Mouse (Mus musculus) midbrain, postnatal 0 days (tissue): ENCODE measurements around the gene Igtp. TPM values are rescaled to one million over a fixed set of nuclear protein-coding genes. Genes with fewer than 3 reads are reported as not detected.

Experiments used
- ATAC-seq: fragments of 200-750 bp; cut with Nextera tagmentation; 2 replicates; pipeline ENCODE4 v1.8.0; 2017; ENCODE audit warnings: moderate number of reproducible peaks, mild to moderate bottlenecking, moderate TSS enrichment, moderate library complexity; ENCODE audit not compliant: low FRiP score
- DNase-seq: peaks from one replicate; pipeline ENCODE4 v3.0.0-alpha.2; 2015; ENCODE audit warnings: low spot score
- H3K27ac ChIP-seq: fragments of 300-500 bp; sonication (generic); 2 replicates; pipeline ENCODE4 v1.5.1; 2014; ENCODE audit warnings: low read depth, mild to moderate bottlenecking, low read length, mixed read lengths
- H3K27me3 ChIP-seq: fragments of 300-500 bp; sonication (generic); 2 replicates; pipeline ENCODE4 v1.6.1; 2014; ENCODE audit warnings: low read length, control low read depth, mixed read lengths; ENCODE audit not compliant: insufficient read depth
- H3K36me3 ChIP-seq: fragments of 300-500 bp; sonication (generic); 2 replicates; pipeline ENCODE4 v1.6.1; 2014; ENCODE audit warnings: low read length, control low read depth, mixed read lengths; ENCODE audit not compliant: insufficient read depth
- H3K4me1 ChIP-seq: fragments of 300-500 bp; sonication (generic); 2 replicates; pipeline ENCODE4 v1.6.1; 2014; ENCODE audit warnings: mild to moderate bottlenecking, control low read depth, antibody characterized with exemption, low read length, mixed read lengths; ENCODE audit not compliant: insufficient read depth
- H3K4me2 ChIP-seq: fragments of 300-500 bp; sonication (generic); 2 replicates; pipeline ENCODE4 v1.6.1; 2014; ENCODE audit warnings: low read depth, mild to moderate bottlenecking, low read length, mixed read lengths; ENCODE audit not compliant: poor library complexity, severe bottlenecking
- H3K4me3 ChIP-seq: fragments of 300-500 bp; sonication (generic); 2 replicates; pipeline ENCODE4 v1.5.1; 2014; ENCODE audit warnings: low read depth, mild to moderate bottlenecking, low read length, moderate library complexity
- H3K9ac ChIP-seq: fragments of 300-500 bp; sonication (generic); replicated peaks from 2 replicates; pipeline ENCODE4 v1.6.1; 2014; ENCODE audit warnings: mild to moderate bottlenecking, low read length, moderate library complexity, mixed read lengths; ENCODE audit not compliant: poor library complexity, severe bottlenecking
- H3K9me3 ChIP-seq: fragments of 300-500 bp; sonication (generic); 2 replicates; pipeline ENCODE4 v1.6.1; 2016; ENCODE audit warnings: low read length, control low read depth
- CTCF ChIP-seq: IDR thresholded peaks from 2 replicates; pipeline ENCODE4 v1.5.1; 2016; ENCODE audit warnings: antibody characterized with exemption, mild to moderate bottlenecking
- WGBS: fragments of 180-500 bp; shearing (Covaris S2); extraction: QIAGEN DNeasy Blood & Tissue Kit; methylation state at CpG from one replicate; pipeline ENCODE4 v1.1.7; 2014; 5-methylcytosine and 5-hydroxymethylcytosine counted together
- polyA plus RNA-seq: library from polyadenylated mRNA; unstranded; fragments of >200 nt; fragmentation: Nextera tagmentation; extraction: Ambion mirVana; gene quantifications from 2 replicates; pipeline ENCODE4 v1.2.1, GENCODE M21; 2015
- total RNA-seq: library from RNA; depleted of rRNA; stranded (reverse); fragments of >200 nt; gene quantifications from 2 replicates; pipeline ENCODE4 v1.2.3, GENCODE M21; 2014; rRNA removed

Igtp gene
- total and polyA plus RNA-seq, 2 experiments from 2014 or later: 1.9 to 2.4 TPM

DNA sequence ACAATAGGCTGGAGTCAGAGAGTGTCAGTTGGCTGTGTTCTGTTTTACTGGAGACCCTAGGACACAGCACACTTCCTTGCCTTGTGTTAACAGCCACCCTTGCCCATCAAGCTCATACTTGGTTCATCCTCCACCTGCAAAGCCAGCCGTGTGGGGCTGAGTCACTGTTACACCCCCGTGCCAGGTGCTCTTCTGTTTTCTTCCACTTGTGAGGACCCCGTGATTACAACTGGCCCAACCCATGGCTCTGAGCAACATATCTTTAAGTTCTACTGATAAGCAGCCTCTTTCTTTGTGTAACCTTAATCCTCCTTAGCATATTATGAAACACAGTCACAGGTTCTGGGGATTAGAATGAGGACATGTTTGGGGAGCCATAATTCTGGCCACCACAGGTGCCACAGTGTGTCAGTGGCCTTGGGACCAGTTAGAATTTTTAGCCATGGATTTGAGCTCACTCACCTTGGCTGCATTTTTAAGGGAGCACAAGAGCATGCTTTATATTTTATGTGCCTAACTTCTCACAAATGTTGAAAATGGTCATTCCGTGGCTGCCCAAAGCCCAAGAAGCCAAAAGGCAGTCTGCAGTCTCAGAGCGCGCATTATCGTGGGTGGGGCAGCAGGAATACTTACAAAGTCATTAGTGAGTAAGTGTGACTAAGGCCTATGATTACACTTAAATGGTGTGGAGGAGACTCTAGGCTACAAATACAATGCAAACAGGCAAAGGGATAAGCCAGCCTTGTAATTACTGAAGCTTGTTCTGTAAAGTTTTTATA lies 50.0 kb downstream of the Igtp start:
- no peak for TF ChIP-seq CTCF
- Histone ChIP-seq H3K9ac (no peak overlapping the region), H3K4me2 (no peak overlapping the region), H3K4me3 (no peak overlapping the region), H3K27me3 (no peaks in the 10 kb centered on the region), H3K27ac (no peak overlapping the region), H3K4me1 (no peaks in the 10 kb centered on the region), H3K9me3 (no peaks in the 10 kb centered on the region), H3K36me3 (no peaks in the 10 kb centered on the region)
- DNase-seq (no peak), ATAC-seq (no peak)
- 89% methylated on average over 7 of the region's 7 CpGs for WGBS

DNA sequence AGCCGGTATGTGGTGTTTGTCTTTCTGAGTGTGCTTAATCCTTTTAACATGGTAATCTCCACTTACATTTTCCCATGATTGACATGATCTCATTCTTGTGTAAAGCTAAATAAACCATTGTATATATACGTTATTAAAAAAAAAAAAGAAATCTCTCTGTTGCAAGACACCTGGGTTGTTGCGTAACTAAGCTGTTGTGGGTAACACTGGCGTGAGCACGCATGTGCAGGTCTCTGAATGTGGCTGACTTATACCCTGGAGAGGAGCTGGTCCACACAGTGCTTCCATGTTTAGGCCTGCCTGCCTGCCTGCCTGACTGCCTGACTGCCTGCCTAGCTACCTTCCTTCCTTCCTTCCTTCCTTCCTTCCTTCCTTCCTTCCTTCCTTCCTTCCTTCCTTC lies 51.2 kb downstream of the Igtp start:
- Histone ChIP-seq H3K9ac (no peak overlapping the region), H3K4me1 (no peaks in the 10 kb centered on the region), H3K27ac (no peak overlapping the region), H3K36me3 (no peaks in the 10 kb centered on the region), H3K27me3 (no peaks in the 10 kb centered on the region), H3K4me2 (no peak overlapping the region), H3K9me3 (no peaks in the 10 kb centered on the region), H3K4me3 (no peak overlapping the region)
- WGBS: 53% methylated on average over 5 of the region's 5 CpGs
- ATAC-seq: no peak
- DNase-seq: no peak
- no peak for TF ChIP-seq CTCF

DNA sequence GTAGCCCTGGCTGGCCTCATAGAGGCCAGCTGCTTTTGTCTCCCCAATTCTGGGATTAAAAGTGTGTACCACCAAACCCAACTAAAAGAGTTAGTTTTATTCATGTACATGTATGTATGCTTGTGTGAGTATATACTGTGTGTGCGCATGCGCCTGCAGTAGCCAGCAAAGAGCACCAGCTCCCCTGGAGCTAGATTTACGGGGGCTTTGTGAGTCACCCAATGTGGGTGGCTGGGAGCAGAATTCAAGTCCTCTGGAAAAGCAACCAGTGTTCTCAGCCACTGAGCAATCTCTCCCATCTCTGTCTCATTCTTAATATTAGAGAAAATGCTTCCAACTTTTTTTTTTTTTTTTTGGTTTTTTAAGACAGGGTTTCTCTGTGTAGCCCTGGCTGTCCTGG lies 55.1 kb downstream of the Igtp start:
- no peaks in the 10 kb centered on the region for H3K9me3 ChIP-seq
- no peak overlapping the region for H3K4me3 ChIP-seq
- ATAC-seq (no peak), DNase-seq (no peak)
- no peak overlapping the region for H3K9ac ChIP-seq
- 94% methylated on average over 3 of the region's 3 CpGs for WGBS
- H3K4me2 ChIP-seq: no peak overlapping the region
- no peak overlapping the region for H3K27ac ChIP-seq
- H3K4me1 ChIP-seq: no peaks in the 10 kb centered on the region
- no peaks in the 10 kb centered on the region for H3K36me3 ChIP-seq
- no peak for TF ChIP-seq CTCF
- H3K27me3 ChIP-seq: no peaks in the 10 kb centered on the region

Other genes with a start within 250 kb of the Igtp start
- gene Larp1, start 190.5 kb upstream of the Igtp start, total RNA-seq: 51.8 and 53.1 TPM in 2 replicates
- 14.7 and 15.7 TPM in 2 replicates for gene Larp1, start 190.5 kb upstream of the Igtp start, polyA plus RNA-seq
- not detected in 2 replicates for gene Gm12248, start 106.4 kb upstream of the Igtp start, total RNA-seq
- gene Gm12248, start 106.4 kb upstream of the Igtp start, polyA plus RNA-seq: not detected in 2 replicates
- gene Cnot8, start 95.4 kb upstream of the Igtp start, total RNA-seq: 80.0 and 95.9 TPM in 2 replicates
- gene Cnot8, start 95.4 kb upstream of the Igtp start, polyA plus RNA-seq: 88.7 and 89.2 TPM in 2 replicates
- 19.2 and 24.0 TPM in 2 replicates for gene Gemin5, start 31.0 kb upstream of the Igtp start, total RNA-seq
- 8.1 and 9.9 TPM in 2 replicates for gene Gemin5, start 31.0 kb upstream of the Igtp start, polyA plus RNA-seq
- 33.5 and 39.6 TPM in 2 replicates for gene Mrpl22, start 27.9 kb upstream of the Igtp start, total RNA-seq
- 88.3 and 96.2 TPM in 2 replicates for gene Mrpl22, start 27.9 kb upstream of the Igtp start, polyA plus RNA-seq
- 0.77 and 2.1 TPM in 2 replicates for gene Irgm2, start 62 bp downstream of the Igtp start, total RNA-seq
- 0.67 and 1.1 TPM in 2 replicates for gene Irgm2, start 62 bp downstream of the Igtp start, polyA plus RNA-seq
- gene 4930438A08Rik, start 75.2 kb downstream of the Igtp start, total RNA-seq: 0.09 and 0.38 TPM in 2 replicates
- not detected in 2 replicates for gene 4930438A08Rik, start 75.2 kb downstream of the Igtp start, polyA plus RNA-seq
- gene Zfp692, start 107.5 kb downstream of the Igtp start, total RNA-seq: 24.4 and 26.0 TPM in 2 replicates
- 20.1 and 22.6 TPM in 2 replicates for gene Zfp692, start 107.5 kb downstream of the Igtp start, polyA plus RNA-seq
- 38.1 and 42.1 TPM in 2 replicates for gene Zfp672, start 130.8 kb downstream of the Igtp start, total RNA-seq
- 41.1 and 46.9 TPM in 2 replicates for gene Zfp672, start 130.8 kb downstream of the Igtp start, polyA plus RNA-seq
- gene Sh3bp5l, start 131.2 kb downstream of the Igtp start, total RNA-seq: 44.0 and 53.8 TPM in 2 replicates
- 42.4 and 46.3 TPM in 2 replicates for gene Sh3bp5l, start 131.2 kb downstream of the Igtp start, polyA plus RNA-seq
- gene Lypd8, start 179.5 kb downstream of the Igtp start, total RNA-seq: not detected in 2 replicates
- not detected in 2 replicates for gene Lypd8, start 179.5 kb downstream of the Igtp start, polyA plus RNA-seq
- not detected in 2 replicates for gene 1810065E05Rik, start 221.6 kb downstream of the Igtp start, total RNA-seq
- not detected in 2 replicates for gene 1810065E05Rik, start 221.6 kb downstream of the Igtp start, polyA plus RNA-seq
- not detected in 2 replicates for gene Gm12253, start 233.0 kb downstream of the Igtp start, total RNA-seq
- gene Gm12253, start 233.0 kb downstream of the Igtp start, polyA plus RNA-seq: not detected in 2 replicates